Mouse (Mus musculus): ENCODE results near the gene Ube2j2.

The Ube2j2 gene

DNA sequence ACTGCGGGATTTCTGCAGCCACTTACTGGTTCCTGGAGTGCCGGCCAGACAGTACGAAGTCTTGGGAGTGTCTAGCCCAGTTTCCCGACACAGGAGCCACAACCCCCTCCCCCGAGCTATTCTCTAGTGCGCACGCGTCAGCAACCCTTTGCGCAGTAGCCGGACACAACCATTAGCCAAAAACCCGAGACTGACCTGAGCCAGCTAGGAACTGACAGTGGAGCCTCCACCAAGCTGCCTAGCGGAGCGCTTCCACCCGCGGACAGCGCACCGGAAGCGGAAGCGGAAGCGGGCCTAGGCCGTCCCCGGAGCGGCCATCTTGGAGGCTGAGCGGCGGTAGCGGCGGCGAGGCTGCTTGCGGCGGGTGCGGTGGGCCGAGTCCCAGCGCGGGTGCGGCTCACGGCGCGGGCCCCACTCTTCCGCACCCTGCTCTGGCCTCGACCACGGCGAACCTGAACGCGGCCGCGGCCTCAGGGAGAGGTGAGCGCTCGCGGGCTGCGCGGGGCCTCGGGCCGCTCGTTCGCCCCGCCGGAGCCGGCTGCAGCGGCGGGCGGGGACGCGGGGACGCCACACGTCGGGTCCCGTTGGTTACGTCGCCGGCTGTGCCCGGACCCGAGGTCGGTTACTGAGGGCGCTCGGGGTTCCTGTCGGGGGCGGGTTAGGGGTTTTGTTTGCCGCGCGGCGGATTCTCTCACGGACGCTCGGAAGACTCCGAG is at the start of gene Ube2j2:
TSS of gene Ube2j2 (plus strand) at position 298 of the 716 bp plus-strand sequence.
- DNase-seq, result peak; percentile 95

DNA sequence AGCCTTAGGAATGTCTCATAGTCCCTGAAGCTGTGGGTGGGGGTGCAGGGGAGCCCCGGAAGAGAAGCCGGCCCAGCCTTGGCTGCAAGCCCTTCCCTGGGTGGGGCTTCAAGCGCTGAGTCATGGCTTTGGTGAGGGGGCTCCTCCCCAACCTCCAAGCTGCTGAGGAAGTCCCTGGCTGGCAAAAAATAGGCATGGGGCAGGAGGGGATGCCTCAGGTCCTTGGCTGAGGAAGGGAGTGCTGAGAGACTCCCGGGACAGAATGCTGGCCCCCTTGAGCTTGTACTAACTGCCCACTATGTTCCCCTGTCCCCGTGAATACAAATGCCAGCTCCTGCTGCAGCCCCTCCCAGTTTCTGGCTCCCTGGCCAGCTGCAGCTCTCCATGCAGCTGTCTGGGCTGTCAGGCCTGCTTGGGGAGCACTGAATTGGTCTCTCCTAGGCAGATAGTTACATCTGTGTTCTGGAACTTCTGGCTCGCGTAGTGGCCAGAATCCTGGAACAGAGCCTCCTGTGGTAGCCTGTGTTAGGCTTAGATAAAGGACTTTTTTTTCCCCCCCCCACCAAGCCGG is 49.2 kb upstream of the Ube2j2 start:
- DNase-seq, result peak; percentile 54

DNA sequence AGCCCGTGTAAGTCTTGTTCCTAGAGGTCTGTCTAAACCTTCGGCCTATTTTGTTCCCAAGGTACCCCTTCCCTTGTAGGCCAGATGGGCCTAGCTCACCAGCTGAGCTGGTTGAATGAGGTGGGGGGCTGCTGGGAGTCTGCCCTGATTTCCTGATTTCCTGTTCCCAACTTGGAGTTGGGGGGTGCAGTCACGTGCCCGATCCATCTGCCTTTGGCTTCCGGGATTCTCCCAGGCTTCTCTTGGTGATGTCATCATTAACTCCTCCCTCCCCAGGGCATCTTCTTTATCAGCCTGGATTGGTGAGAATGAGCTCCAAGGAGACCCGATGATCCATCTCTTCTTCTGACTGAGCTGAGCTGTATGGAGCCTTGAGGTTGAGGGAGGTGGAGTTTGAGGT is 48.4 kb upstream of the Ube2j2 start:
- DNase-seq, result peak; percentile 42

DNA sequence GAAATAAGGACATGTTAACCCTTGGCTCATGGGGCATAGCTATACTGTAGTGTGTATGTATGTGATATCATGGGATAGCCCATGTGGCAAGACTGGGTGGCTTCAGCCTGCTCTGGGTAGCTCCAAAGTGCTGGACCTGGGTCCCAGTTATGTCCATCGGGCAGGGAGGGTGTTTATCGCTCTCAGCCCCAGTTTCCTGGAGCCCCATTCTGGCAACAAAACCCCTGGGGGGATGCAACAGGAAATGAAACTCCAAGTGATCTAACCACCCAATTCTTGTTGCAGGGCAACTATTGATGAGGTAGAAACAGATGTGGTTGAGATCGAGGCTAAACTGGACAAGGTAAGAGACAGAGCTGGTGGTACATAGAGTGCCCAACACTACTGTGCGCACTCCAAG is 47.8 kb upstream of the Ube2j2 start:
- DNase-seq, result no peak

DNA sequence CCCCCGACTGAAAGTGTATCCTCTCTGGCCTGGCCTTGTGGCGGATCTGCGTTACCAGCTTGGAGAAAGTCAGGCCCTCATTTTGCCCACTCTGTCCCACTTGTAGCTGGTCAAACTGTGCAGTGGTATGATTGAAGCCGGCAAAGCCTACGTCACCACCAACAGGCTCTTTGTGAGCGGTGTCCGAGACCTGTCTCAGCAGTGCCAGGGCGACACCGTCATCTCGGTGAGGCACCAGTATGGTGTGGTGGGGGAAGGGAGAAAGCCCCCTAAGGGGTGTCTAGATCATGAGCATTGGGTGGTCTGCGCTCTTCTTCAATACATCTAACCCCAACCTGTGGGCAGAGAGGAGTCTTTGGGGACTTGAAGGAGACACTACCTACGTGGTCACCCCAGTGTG is 47.2 kb upstream of the Ube2j2 start:
- DNase-seq, result no peak

DNA sequence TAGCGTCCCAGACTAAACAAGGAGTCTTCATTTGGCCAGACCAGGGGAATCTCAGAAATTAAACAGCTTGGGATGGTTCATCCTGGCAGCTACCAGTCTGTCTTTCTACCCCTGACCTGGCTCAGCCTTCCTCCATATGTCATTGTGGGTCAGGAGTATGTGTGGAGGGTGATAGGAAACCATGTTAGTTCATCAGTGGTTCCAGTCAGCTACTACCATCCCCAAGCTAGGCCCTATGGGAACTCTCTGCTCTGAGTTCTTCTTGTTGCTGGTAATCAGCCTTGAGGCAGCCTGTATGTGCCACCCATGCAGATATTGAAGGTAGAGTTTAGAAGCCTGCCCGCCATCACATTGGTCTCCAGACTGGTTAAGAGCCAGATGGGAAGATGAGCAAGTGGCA is 45.3 kb upstream of the Ube2j2 start:
- no peak for DNase-seq

DNA sequence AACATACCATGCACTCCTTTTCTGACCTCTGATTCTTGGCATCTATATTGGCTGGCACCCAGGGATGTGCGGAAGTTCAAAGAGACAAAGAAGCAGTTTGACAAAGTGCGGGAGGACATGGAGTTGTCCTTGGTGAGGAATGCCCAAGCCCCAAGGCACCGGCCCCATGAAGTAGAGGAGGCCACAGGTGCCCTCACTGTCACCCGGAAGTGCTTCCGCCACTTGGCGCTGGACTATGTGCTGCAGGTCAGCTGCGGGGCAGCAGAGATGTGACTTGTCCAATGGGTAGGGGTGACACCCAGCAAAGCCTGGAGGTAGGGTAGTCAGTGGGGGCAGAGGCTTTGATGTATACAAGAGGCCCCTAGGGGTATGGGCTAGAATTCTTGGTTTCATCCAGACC is 44.3 kb upstream of the Ube2j2 start:
- no peak for DNase-seq

DNA sequence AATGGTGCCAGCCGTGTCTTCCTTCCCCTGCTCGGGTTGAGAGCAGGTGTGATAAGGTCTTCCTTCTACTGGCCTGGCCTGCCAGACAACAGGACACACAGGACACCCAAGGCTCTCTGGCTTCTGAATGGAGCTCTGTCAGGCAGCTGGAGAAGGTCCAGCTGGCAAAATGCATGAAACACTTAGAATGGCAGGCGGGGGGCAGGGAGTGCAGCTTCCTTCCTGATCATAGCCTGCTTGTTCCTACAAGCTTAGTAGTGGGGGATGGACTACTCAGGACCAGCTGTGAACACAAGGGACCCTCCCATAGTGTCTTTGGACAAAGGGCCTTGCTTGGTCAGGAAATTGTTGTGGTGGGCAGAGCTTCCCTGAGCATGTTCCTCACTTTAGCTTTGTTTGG is 42.4 kb upstream of the Ube2j2 start:
- no peak for DNase-seq

DNA sequence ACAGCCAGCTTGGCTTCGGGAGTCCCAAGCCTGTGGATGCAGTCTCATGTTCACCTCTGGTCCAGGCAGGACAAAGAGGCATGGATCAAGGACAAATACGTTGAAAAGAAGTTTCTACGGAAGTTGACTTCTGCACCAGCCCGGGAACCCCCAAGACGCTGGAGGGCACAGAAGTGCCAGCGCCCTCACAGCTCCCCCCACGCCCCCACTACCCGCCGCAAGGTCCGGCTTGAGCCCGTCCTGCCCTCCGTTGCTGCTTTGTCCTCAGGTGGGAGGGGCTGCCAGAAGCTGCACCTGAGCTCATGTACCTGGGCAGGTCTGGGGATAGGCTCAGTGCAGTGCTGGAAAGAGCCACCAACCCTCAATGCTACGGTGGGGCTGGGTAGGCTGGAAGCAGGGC is 40.4 kb upstream of the Ube2j2 start:
- no peak for DNase-seq

DNA sequence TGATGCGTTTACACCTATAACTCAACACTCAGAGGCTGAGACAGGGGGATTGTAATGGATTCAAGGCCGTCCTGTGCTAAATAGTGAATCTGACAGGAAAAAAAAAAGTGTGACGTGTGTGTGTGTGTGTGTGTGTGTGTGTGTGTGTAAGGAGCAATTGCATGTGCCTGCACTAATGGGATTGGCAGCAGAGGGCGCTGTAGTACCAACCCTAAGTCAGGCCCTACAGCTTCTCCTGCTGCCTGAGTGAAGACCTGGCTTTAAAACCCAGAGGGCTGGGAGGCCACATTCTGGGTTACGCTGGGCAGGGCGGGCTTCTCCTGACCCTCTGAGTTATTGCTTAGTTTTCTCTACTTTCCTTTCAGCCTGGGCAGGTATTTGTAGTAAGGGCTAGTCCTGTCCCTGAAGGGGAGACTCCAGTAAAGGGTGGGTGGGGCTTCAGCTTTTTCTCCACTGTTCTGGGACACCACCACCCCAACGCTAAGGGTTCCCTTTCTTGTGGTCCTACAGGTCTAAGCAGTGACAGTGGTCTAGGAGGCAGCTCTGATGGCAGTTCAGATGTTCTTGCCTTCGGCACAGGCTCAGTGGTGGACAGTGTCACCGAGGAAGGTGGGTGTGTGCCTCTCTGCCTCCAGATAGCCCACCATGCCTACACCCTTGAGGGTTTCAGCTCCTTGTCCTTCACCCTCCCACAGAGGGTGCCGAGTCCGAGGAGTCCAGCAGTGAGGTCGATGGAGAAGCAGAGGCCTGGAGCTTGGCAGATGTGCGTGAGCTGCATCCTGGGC is 39.1 kb upstream of the Ube2j2 start:
- DNase-seq, result peak; percentile 2

DNA sequence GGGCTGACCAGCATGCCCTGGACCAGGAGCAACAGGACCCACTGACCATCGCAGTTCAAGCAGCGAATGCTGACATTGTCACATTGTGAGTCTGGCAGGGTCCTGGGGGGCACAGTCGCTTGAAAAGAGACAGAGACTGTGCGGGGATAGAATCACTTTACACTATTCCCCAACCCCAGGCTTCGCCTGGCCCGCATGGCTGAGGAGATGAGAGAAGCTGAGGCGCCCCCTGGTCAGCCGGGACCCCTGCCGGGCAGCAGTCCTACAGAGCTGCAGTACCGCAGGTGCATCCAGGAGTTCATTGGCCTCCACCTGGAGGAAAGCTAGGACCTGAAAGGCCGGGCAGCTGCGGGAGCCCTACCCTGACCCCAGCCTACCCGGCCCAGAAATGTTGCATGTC is 38.0 kb upstream of the Ube2j2 start:
- DNase-seq, result no peak

DNA sequence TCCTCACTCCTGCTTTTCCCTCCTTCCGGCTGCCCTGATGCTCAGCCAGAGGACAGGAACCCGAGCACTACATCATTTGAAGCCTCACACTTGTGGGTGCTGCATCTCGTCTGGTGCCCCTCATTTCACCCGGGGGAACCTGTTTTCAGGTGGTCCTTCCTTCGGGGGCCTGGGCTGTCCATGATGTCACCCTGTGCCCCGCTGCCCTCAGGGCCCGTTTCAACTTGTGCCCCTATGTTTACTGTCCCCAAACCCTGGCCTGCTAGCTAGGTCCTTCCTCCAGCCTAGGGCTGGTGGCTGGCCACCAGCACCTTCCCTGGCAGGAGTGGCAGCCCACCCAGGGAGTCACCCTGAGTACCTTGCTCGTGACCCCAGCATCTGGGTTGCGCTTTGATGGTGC is 37.5 kb upstream of the Ube2j2 start:
- no peak for DNase-seq

DNA sequence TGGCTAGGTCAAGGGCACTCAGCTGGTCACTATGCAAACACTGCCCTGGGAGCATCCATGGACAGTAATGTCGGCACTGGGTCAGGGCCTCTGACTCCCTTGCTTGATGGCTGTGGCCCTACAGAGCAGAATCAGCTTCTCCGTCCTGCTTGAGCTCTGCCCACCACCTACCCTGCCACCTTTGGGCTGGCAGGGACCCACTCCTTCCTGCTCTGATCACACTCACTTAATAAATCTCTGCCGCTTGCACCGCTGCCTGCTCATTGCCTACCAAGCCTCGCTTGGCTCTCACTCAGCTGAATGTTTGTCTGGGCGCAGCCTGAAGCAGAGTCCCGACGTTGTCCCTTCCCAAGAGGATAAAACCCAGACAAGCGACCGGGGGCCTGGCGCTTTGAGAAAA is 36.6 kb upstream of the Ube2j2 start:
- DNase-seq, result no peak

DNA sequence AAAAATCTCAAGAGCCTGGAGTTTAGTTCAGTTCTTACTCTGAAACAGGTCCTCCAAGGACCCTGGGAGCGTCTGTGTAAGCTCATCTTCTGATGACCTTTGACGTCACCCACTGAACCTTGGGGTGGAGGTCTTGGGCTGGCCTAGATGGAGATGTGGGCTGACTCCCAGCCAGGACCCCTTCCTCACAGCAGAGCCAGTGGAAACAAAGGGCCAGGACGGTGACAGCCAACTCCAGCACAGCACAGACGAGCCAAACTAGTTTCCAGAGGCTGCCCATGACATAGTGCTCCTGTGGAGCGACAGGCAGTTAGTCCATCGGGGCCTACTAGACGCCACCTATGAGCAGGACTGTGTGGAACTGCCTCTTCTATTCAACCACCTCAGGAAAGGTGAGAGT is 35.4 kb upstream of the Ube2j2 start:
- no peak for DNase-seq

DNA sequence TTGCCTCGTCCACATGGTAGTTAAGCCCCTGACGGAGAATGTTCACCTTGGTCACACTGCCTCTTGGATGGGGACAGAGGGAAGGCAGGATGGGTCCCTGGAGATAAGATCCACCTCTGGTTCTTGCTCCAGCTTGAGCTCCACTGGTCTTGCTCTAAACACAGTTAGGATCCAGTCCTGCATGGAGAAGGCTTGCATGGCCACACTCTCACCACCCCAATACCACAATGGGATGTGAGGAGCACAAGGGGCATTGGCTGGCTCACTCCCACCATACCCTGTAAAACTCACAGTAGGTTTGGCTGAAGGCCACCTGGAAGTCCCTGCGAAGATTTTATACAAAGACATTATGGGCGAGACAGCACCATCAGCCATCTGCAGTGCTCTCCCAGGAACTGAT is 34.9 kb upstream of the Ube2j2 start:
- DNase-seq, result no peak

DNA sequence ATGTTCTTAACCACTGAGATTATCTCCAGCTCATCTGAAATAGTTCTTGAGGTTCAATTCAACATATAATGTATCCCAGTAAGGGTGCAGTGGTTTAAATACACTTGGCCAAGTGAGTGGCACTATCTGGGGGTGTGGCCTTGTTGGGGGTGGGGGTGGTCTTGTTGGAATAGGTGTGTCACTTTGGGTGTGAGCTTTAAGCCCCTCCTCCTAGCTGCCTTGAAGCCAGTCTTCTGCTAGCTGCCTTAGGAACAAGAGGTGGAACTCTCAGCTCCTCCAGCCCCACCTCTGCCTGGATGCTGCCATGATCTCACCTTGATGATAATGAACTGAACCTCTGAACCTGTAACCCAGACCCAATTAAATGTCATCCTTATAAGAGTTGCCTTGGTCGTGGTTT is 11.6 kb upstream of the Ube2j2 start:
- no peak for DNase-seq

DNA sequence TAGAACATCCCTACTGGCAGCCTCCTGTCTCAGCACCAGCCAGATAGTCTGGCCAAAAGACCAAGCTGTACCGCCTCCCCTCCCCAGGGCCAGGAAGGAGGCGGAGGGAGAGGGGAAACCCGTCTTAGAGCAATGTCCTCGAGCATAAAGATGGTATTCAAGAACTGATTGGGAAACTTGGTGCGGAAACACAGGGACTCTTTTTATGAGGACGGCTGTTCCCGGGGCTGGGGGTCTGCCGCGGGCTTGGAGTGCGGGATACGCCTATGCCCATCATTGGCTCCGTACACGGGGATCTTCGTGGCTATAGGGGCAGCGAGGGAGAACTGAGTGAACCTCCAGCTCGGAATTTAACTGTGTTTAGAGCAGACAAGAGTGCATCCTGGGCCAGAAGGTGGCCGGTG is 580 bp upstream of the Ube2j2 start:
- no peak for DNase-seq

DNA sequence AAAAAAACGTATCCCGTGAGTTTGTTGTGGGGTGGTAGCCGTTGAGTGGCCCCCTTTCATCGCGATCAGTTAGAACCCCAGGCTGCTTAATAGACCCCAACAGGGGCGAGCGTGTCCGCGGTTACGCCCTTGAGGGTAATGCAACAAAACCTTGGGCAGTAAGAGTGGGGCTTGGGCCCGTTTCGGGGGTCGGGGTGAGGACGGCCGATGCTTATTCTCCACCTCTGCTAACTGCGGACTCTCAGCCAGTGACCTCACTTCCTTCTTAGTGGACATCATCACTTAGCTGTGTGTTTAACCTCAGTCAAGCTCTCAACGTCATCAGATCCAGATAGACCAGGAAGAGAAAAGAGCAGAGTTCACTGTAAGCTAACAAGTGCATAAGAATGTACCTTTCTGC is 640 bp downstream of the Ube2j2 start:
- no peak for DNase-seq

DNA sequence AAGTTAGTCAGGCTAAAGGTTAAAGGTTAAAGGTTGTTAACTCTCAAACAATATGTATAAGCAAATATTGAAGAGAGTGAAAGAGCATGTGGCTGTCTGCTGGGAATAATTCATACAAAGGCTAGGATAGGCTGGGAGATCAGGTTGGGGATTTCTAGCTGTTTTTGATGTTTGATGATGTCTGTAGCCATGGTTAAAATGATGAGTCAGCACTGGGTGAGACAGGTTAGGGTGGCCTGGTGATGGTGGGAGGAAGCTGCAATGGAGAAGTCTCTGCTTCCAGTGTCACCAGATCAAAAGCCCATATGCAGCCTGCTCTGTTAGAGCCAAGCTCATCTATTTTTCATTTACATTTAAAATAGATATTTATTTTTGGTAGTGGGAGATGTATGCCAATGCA is 3.5 kb downstream of the Ube2j2 start:
- DNase-seq, result no peak

DNA sequence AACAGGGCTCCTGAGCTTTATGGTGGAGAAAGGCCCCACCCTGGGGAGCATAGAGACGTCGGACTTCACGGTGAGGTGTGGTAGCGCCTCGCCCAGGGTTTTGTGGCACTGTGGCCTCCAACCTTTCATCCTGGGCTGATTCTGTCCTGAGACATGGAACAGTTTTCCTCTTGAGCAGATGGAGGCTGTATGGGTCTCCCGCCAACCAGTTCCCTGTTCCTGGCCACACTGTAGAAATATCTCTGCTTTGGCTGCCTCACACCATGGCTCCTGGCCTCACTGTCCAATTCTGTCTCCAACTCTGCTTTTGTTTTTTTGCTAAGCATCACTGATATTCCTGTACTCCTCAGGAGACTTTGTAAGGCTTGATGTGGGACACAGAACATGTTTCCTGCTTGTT is 11.9 kb downstream of the Ube2j2 start:
- no peak for DNase-seq

DNA sequence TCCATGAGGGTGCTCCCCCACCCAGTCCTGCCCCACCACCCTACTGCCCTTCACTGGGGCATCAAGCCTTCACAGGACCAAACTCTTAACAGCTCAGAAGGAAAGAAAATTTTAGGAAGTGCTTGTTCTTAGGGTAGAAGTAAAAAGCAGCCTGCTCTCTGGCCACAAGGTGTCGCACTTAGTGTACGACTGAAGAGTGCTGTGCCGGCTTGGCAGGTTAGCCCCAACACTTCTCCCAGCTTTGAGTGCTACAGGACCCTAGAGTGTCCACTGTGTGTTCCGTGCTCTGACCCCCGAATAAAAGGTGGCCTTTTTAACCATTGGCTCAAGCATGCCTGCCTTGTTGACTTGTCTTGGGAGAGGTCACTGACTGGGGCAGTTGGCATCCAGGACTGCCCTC is 15.6 kb downstream of the Ube2j2 start:
- DNase-seq, result peak; percentile 71

DNA sequence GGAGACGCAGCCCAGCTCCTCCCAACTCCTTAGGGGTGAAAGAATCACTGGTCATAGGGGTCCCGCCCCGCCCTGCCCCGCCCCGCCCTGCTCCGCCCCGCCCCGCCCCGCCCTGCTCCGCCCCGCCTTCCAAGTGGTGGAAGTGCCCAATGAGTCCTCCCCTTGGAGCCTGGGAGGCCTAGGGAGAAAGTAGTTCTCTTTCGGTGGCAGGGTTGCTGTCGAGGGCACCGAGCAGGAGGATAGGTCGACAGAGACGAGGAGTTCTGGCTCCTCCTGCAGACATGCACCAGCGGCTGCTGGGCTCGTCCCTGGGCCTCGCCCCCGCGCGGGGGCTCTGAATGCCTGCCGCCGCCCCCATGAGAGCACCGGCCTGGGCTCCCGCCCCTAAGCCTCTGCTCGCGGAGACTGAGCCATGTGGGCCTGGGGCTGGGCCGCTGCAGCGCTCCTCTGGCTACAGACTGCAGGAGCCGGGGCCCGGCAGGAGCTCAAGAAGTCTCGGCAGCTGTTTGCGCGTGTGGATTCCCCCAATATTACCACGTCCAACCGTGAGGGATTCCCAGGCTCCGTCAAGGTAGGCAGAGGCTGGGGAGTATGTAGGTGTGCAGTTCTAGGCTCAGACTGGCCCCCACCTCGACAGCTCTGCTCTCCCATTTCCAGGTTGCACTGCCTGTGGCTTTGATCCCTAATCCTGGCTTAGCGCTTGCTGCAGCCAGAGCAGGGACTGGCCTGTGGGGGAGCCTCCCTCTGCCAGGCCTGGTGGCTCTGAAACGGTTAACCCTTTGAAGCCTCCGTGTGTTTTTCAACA is 18.7 kb downstream of the Ube2j2 start, which contains the start of gene C1qtnf12:
TSS of gene C1qtnf12 (plus strand) at position 152 of the 805 bp plus-strand sequence.
- peak; percentile 73 for DNase-seq

DNA sequence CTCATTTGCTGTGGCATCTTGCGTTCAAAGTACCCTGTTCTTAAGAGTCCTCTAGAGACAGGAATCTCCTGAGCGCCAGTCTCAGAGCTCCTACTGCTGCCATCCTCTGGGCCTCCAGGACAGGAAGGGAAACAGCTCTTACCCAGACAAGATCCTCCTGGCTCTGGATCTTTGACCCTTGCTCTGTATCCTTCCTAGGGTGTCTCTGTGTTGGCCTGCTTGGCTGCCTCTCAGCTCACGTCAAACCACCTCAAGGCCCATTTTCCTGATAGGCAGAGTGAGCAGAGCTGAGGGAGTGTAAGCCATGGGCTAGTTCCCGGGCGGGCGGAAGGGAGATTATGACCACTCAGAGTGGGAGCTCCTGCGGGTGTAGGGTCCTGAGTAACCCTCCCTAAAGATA is 19.5 kb downstream of the Ube2j2 start:
- peak; percentile 62 for DNase-seq
